Mouse (Mus musculus) 416B (cell line): ENCODE measurements around the gene A930017K11Rik.

Experiments
- DNase-seq: peaks from one replicate; pipeline ENCODE4 v3.0.0; 2011; ENCODE audit warnings: low read depth

Gene A930017K11Rik

DNA sequence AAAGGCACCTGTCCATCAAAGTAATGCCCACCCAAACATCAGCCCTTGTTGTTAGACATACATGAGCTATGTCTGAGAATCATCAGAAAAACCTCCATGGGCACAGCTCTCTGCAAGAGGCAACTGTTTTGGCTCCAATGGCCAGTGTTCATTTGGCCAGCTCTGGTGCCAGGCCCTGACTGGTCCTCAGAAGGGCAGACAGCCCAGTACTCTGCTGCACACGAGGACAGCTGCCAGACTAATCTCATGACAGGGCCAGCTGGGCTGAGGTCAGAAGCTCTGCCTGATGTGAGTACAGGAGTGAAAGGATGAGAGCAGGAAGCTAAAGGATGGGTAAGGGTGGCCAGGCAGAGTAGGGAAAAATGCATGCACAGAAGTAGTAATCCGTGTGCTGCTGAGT lies 27.0 kb downstream of the A930017K11Rik start:
- no peak for DNase-seq

DNA sequence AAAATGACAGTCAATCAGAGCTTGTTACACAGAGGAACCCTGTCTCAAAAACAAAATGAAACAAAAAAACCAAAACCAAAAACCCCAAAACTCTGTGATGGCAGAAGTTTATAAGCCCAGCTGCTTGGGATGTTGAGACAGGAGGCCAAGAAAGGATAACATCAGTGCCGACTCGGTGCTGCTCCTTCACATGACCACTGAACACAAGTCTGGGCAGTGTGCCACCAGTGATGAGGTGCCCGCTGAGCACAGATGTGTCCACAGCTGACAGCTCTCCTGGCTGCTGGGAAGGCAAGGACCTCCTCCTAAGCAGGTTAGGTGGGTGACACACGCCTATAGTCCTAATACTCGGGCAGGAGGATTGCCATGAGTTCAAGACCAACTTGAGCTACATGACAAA lies 30.2 kb downstream of the A930017K11Rik start:
- peak; percentile 43 for DNase-seq

DNA sequence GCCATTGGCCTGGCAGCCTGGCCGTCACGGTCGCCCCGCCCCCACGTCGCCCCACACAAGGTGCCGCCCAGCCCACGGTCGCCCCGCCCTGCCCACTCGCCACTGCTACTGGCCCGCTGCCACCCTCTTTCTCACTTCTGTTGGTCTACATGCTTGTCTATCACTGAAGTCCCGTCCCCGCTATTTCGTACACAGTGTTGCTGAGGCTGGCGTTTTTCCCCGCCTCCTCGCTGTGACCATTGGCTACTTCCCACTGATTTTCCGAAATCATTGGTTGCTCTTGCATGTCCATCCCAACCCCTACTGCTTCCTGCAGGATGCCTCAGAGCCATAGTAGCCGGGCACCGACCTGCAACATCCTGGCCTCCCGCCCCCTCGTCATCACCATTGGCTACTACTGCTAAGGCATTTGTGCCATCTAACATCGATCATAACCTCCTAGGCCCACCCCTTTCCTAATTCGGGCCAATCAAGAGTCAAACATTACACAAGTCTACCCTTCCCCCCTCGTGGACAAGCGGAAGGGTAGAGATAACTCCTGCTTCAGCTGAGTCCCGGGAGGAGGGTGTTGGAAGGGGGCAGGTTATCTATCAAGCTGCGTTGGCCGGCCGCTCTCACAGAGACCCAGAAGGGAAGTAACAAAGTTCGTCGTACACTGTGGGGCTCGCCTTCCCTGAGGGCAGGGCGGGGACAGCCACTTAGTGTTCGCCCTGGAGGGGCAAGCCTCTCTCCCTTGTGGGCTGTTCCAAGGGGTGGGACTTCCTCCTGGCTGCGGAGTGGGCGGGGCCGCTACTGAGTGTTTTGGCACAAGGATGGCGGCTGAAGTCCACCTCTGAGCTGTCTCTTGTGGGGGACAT lies 32.4 kb downstream of the A930017K11Rik start:
- DNase-seq, result peak; percentile 100

DNA sequence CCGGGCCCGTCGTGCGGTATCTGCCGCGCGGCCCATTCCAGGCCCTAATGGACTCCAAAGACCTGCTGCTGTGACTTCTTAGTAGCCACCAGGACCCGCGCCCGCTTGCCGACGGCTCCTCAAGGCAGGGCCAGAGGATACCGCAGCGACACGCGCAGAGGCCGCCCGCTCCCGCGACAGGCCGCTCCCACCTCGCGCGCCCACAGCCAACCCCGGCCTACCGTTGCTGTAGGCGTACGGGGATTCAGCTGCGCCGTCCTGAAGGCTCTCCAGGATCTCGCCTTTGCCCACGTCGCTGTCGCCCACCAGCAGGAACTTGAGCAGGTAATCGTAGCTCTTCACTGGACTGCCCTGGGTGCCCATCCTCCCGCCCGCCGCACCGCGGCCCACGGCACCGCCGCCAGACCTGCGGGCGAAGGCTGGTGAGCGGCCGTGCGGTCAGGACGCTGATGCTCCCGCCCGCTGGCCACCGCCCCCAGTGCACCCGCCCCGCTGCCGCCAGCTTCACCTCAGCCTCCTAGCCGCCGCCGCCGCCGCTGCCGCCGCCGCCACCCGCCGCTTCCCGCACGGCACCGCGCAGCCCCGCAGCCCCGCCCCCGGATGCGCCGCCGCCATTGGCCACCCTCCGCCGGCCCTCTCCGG lies 33.1 kb downstream of the A930017K11Rik start, which contains the start of gene Rab40c:
Gene Rab40c, minus strand, starts transcription at position 584 of the 642 bp plus-strand sequence.
- peak; percentile 43 for DNase-seq

DNA sequence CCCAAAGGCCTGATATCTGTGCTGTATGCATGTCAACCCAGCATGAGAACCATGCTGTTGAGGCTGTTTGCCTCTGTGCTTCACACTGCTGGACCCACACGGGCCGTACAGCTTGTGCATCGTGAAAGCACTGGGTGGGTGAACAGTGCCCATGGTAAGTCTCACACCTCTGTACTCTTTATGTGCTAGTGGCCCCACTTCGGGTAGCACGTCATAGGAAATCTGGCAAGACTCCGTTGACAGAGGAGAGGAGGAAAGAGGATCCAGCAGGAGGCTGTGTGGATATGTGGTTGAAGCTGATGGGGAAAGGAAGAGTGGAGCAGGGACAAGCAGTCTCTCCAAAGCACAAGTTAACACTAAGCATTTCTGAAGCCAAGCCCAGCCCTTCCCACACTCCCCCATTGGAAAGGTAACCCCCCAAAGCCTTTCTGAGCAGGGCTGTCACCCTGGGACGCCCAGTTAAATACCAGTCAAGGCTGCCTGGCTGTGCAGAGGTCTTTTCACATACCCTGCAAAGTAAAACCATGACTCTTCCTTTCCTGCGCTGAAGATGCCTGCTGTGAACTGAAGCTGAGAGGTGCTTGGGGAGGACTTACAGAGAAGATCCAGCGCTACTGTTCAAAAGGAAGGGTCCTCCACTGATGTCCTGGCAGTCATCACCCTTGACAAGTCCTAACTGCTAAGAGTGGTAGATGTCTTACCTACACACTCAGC lies 34.2 kb downstream of the A930017K11Rik start:
- DNase-seq, result no peak

DNA sequence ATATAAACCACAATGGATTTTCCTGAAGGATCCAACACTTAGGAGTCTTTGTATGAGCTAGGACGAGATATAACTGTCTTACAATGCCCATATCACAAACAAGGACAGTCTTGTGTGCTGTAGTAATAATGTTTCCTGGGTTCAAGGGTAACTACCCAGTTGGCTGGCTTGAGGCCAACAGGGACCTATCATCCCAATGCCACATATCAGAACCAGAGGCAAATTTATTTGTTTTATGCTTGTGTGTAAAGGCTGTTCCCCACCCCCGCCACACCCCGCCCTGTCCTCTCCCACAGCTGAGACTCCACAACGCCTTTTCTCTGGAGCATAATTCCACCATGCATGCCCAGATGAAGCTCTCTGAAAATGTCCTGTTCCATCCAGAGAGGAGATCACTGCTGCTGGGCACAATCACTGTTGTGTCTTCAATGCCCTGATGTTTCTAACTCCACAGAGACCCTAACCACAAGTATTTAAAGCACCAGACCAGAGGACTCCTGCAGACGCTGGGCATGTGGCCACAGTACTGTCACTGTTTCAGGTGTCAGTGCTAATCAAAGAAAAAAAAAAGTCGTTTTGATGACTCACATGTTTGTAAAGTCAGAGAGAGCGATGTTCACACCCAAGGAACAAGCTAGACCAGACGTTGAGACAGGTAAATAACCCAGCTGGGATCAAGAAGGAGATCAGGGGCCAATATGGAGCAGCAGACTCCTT lies 35.3 kb downstream of the A930017K11Rik start:
- no peak for DNase-seq

DNA sequence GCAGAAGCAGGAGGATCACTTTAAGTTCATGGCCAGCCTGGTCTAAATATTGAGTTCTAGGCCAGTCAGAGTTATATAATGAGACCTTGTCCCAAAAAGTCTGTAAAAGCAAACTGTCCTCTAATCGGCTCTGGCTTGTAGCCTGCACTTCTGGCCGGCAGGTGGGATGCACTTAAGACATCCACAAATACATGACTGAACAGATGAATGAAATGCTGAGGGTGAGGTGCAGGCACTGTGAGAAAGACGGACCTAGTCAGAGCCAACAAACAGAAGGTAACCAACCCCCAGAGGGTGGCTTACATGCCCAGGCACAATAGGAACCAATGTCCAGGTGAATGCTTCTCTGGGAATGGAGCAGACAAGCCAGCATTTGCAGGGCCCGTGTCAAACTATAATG lies 38.1 kb downstream of the A930017K11Rik start:
- no peak for DNase-seq

DNA sequence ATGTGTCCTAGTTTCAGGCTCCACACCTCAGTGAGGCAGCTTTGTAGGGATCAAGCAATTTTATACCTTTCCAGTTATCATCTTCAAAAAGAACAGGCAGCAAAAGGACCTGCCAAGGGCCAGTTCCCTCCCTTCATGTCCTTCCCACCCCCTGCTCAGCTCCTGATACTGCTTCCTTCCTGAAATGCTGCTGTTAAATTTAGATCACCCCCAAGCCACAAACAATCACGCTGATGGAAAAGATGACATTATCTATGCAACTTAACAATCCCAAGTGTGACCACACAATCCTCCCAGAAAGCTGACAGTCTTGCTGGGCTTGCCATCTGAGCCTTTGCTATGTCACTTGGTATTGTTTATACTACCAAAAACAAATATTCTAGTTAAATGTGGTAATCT lies 38.5 kb downstream of the A930017K11Rik start:
- peak; percentile 90 for DNase-seq

DNA sequence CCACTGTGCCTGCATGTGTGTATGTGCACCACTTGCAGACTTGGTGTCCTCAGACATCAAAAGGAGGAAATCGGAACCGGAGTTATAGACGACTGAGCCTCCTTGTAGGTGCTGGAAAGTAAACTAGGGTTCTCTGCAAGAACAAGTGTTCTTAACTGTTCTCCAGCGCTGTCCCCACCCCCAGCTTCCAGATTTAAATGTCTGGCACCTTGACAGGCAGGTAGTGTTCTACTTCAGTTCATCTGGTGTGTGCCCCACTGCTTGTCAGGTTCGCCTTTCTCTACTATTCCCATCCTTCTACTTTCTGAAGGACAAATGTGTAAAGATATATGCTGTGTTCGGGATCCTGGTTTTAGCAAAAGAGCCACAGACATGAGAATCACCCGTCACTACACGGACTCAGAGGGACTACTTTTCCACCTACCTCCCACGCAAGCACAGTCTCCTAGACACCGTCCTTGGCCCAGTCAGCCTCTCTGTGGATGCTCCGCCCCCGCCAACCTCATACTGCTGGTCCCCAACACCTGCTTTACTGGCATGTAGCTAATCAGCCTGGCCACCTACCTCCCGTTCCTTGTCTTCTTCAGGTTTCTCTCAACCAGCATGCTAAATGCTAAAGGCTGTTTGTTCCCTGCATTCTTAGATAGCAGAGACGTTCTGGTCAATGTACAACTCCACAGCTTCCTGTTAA lies 39.0 kb downstream of the A930017K11Rik start:
- no peak for DNase-seq

DNA sequence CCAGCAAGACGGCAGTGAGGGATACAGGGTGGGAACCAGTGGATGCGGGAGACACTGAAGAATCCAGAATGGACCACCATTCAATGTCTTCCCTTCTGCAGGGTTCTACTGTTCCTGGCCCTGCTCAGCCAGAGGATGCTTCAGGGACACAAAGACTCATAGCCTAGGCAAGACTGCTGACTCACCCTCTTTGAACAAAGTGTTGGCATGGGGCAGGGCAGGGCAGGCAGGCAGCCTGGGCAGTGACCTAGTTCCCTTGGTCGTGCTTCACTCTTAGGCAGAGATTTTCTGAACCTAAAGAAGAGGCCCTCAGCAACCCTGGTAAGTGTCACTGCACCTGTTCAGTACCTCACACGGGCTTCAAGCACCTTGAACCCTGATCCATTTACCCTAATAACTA lies 40.5 kb downstream of the A930017K11Rik start:
- peak; percentile 52 for DNase-seq

DNA sequence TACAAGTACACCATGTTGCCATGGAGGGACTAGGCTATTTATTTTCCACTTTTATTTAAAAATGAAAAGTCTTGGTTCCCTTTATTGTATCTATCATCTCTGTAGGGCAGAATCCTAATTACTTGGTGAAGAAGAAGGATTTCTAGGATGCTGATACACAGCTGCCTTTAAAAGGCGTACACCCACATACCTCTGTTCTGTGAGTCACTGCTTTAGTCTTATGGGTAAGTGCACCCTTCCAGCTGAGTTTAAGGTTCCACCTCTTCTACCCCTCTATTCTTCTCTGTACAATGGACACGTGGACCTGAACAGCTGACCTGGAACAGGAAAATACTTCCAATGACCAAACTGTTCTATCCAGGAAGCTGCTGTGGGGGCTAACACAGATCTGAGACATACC lies 44.7 kb downstream of the A930017K11Rik start:
- no peak for DNase-seq

DNA sequence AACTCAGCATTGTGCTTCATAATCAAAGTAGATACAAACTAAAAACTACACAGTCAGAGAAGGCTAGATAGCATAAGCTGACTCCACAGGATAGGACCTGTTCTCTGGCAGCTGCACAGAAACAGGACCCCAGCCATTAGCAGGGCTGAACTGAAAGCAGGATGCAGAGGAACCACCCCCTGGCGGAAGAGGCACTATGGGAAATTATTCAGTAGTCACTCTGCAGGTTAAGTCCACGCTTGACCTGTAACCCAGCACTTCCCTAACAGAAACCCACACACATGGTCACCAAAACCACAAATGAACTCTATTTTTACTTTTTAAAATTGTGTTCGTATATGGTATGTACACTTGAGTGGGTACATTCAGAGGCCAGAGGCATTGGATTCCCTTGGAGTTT lies 49.3 kb downstream of the A930017K11Rik start:
- peak; percentile 65 for DNase-seq

DNA sequence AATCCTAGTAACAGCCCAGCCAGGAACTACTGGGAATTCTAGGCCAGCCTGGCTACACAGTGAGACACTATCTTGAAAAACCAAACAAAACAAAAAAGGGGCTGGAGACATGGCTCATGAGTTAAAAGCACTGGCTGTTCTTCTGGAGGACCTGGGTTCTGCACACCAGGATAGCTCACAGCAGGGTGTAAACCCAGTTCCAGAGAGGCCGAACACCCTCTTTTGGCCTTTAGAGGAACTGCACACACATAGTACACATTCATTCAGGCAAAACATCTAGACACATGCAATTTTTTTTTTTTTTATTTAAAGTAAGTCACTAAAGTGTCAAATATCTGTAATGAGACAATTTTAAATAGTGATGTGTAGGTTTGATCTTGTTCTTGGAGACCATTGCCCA lies 52.2 kb downstream of the A930017K11Rik start:
- no peak for DNase-seq
